Mouse (Mus musculus): Measurements from ENCODE around the gene Fbxo11. TPM values are rescaled to one million over a fixed set of nuclear protein-coding genes. Genes with fewer than 3 reads are reported as not detected.
A peak's percentile ranks its signal among the peaks of the same experiment; 100 is the strongest.
"Not testable (repeated sequence)": the region's sequence is repeated elsewhere in the genome, so short reads cannot be mapped to it uniquely, and the experiment has no call there.

Fbxo11 gene
- polyA plus RNA-seq, 1 experiment from 2014 or later: 30.7 TPM

- ATAC-seq (ENCODE audit: low read depth): no peak
- Histone ChIP-seq H3K9ac (no peak overlapping the region), H3K4me3 (no peak overlapping the region), H3K27me3 (no peaks in the 10 kb centered on the region), H3K4me2 (no peak overlapping the region), H3K9me3 (no peaks in the 10 kb centered on the region), H3K27ac (replicated peaks) (no peak overlapping the region), H3K36me3 (peaks cover 85% of the 10 kb centered on the region), H3K4me1 (replicated peaks) (no peaks in the 10 kb centered on the region; the same call in 1 of the 2 replicates)
- WGBS: 94% methylated on average over 20 of the region's 20 CpGs
Measured at GRCm38 (mm10) chr17:87984440-87985214, 80.5 kb downstream of the Fbxo11 start.

GRCm38 (mm10) chr17:87983313-87983712, 81.8 kb downstream of the Fbxo11 start:
- H3K36me3 ChIP-seq: peaks cover 75% of the 10 kb centered on the region
- 78% methylated on average over 4 of the region's 4 CpGs for WGBS

GRCm38 (mm10) chr17:87982112-87982511, 83.0 kb downstream of the Fbxo11 start:
- peaks cover 71% of the 10 kb centered on the region for H3K36me3 ChIP-seq
- ATAC-seq (ENCODE audit: low read depth): no peak
- WGBS: 92% methylated on average over 3 of the region's 3 CpGs
- no peak overlapping the region for H3K9ac ChIP-seq
- H3K4me1 ChIP-seq (replicated peaks): no peaks in the 10 kb centered on the region
- H3K4me2 ChIP-seq: no peak overlapping the region
- H3K4me3 ChIP-seq: no peak overlapping the region
- H3K27me3 ChIP-seq: no peaks in the 10 kb centered on the region
- no peaks in the 10 kb centered on the region for H3K9me3 ChIP-seq
- no peak overlapping the region for H3K27ac ChIP-seq (replicated peaks)

More at GRCm38 (mm10) chr17:87983313-87983712, 81.8 kb downstream of the Fbxo11 start:
- Histone ChIP-seq H3K4me3 (no peak overlapping the region), H3K4me2 (no peak overlapping the region), H3K27ac (replicated peaks) (no peak overlapping the region), H3K9ac (no peak overlapping the region), H3K9me3 (no peaks in the 10 kb centered on the region), H3K4me1 (replicated peaks) (no peaks in the 10 kb centered on the region; the same call in 1 of the 2 replicates), H3K27me3 (no peaks in the 10 kb centered on the region)
- ATAC-seq (ENCODE audit: low read depth): no peak

- H3K4me2 ChIP-seq; H3K4me3 ChIP-seq; H3K9ac ChIP-seq; H3K9me3 ChIP-seq; H3K27me3 ChIP-seq; H3K27ac ChIP-seq (replicated peaks); ATAC-seq (ENCODE audit: low read depth): not testable (repeated sequence)
- WGBS: 92% methylated on average over 1 of the region's 1 CpGs
- H3K4me1 ChIP-seq (replicated peaks): peaks cover 11% of the 10 kb centered on the region
- H3K36me3 ChIP-seq: peaks cover 47% of the 10 kb centered on the region
Measured at GRCm38 (mm10) chr17:87979696-87980095, 85.4 kb downstream of the Fbxo11 start.

- WGBS: 92% methylated on average over 4 of the region's 4 CpGs
- not testable (repeated sequence) for H3K9ac ChIP-seq
Measured at GRCm38 (mm10) chr17:87976927-87977326, 88.2 kb downstream of the Fbxo11 start.

GRCm38 (mm10) chr17:87976154-87976806, 88.8 kb downstream of the Fbxo11 start:
- Histone ChIP-seq H3K4me1 (replicated peaks) (peaks cover 17% of the 10 kb centered on the region), H3K4me2 (peak overlapping the region; percentile 89), H3K9ac (peak overlapping the region; percentile 89), H3K4me3 (peak overlapping the region; percentile 74), H3K27ac (replicated peaks) (no peak overlapping the region), H3K36me3 (peaks cover 17% of the 10 kb centered on the region), H3K9me3 (no peaks in the 10 kb centered on the region), H3K27me3 (no peaks in the 10 kb centered on the region; the same call in 1 of the 2 replicates)
- no peak for ATAC-seq (ENCODE audit: low read depth)
- WGBS: 74% methylated on average over 9 of the region's 9 CpGs

More at GRCm38 (mm10) chr17:87976927-87977326, 88.2 kb downstream of the Fbxo11 start:
- H3K27me3 ChIP-seq; H3K4me3 ChIP-seq; ATAC-seq (ENCODE audit: low read depth); H3K27ac ChIP-seq (replicated peaks); H3K9me3 ChIP-seq; H3K4me2 ChIP-seq: not testable (repeated sequence)
- H3K4me1 ChIP-seq (replicated peaks): peaks cover 17% of the 10 kb centered on the region
- peaks cover 23% of the 10 kb centered on the region for H3K36me3 ChIP-seq

- ATAC-seq (ENCODE audit: low read depth): peak; percentile 75
- Histone ChIP-seq H3K9me3 (no peaks in the 10 kb centered on the region), H3K4me3 (peak overlapping the region; percentile 74), H3K4me1 (replicated peaks) (peaks cover 17% of the 10 kb centered on the region), H3K9ac (peak overlapping the region; percentile 89), H3K4me2 (peak overlapping the region; percentile 89), H3K36me3 (peaks cover 10% of the 10 kb centered on the region; the same call in 1 of the 2 replicates), H3K27ac (replicated peaks) (peak overlapping the region; percentile 85), H3K27me3 (no peaks in the 10 kb centered on the region; the same call in 1 of the 2 replicates)
- WGBS: under 1% methylated on average over 47 of the region's 68 CpGs
Measured at GRCm38 (mm10) chr17:87975229-87975853, 89.8 kb downstream of the Fbxo11 start.

GRCm38 (mm10) chr17:87974629-87975228, 90.4 kb downstream of the Fbxo11 start, which contains the start of gene Msh6:
Gene Msh6 (plus strand): TSS chr17:87975062.
- peaks cover 17% of the 10 kb centered on the region for H3K4me1 ChIP-seq (replicated peaks)
- H3K27me3 ChIP-seq: no peaks in the 10 kb centered on the region; the same call in 1 of the 2 replicates
- peak within 1 kb of the TSS; percentile 89 for H3K4me2 ChIP-seq
- H3K36me3 ChIP-seq: peaks cover 10% of the 10 kb centered on the region; the same call in 1 of the 2 replicates
- under 1% methylated on average over 63 of the region's 63 CpGs for whole genome bisulfite sequencing
- H3K9ac ChIP-seq: peak within 1 kb of the TSS; percentile 89
- H3K9me3 ChIP-seq: no peaks in the 10 kb centered on the region
- peak; percentile 98 for ATAC-seq (ENCODE audit: low read depth)
- peak within 1 kb of the TSS; percentile 74 for H3K4me3 ChIP-seq
- peak within 1 kb of the TSS; percentile 85 for H3K27ac ChIP-seq (replicated peaks)

- no peak overlapping the region for H3K27ac ChIP-seq (replicated peaks)
- H3K4me3 ChIP-seq: no peak overlapping the region
- peaks cover 17% of the 10 kb centered on the region for H3K4me1 ChIP-seq (replicated peaks)
- WGBS: 67% methylated on average over 10 of the region's 10 CpGs
- H3K27me3 ChIP-seq: no peaks in the 10 kb centered on the region; the same call in 1 of the 2 replicates
- H3K4me2 ChIP-seq: peak overlapping the region; percentile 89; the same call in 1 of the 2 replicates
- H3K9me3 ChIP-seq: no peaks in the 10 kb centered on the region
- H3K36me3 ChIP-seq: peaks cover 10% of the 10 kb centered on the region; the same call in 1 of the 2 replicates
- no peak overlapping the region for H3K9ac ChIP-seq
- no peak for ATAC-seq (ENCODE audit: low read depth)
Measured at GRCm38 (mm10) chr17:87973261-87974167, 91.6 kb downstream of the Fbxo11 start.

- Histone ChIP-seq H3K27ac (replicated peaks) (no peak overlapping the region), H3K4me2 (no peak overlapping the region), H3K27me3 (no peaks in the 10 kb centered on the region; the same call in 1 of the 2 replicates), H3K9ac (no peak overlapping the region), H3K4me3 (no peak overlapping the region), H3K36me3 (peaks cover 4% of the 10 kb centered on the region; the same call in 1 of the 2 replicates), H3K4me1 (replicated peaks) (peaks cover 17% of the 10 kb centered on the region), H3K9me3 (no peaks in the 10 kb centered on the region)
- no peak for ATAC-seq (ENCODE audit: low read depth)
- WGBS: 88% methylated on average over 5 of the region's 5 CpGs
Measured at GRCm38 (mm10) chr17:87972856-87973255, 92.2 kb downstream of the Fbxo11 start.
